Mouse (Mus musculus) thymus, adult 2 months (tissue): ENCODE measurements around the gene Spns1.

ENCODE experiments used
- CTCF ChIP-seq: fragments of 200-500 bp; IDR thresholded peaks from 2 replicates; pipeline ENCODE4 v1.5.1; 2012; ENCODE audit warnings: mild to moderate bottlenecking, control low read depth, low read length, moderate library complexity, borderline replicate concordance; ENCODE audit not compliant: control insufficient read depth, poor library complexity, insufficient read depth; ENCODE audit errors: extremely low read depth
- POLR2A ChIP-seq: fragments of 200-500 bp; IDR thresholded peaks from 2 replicates; pipeline ENCODE4 v1.6.1; 2012; ENCODE audit warnings: mild to moderate bottlenecking, low read length, control low read depth, moderate library complexity; ENCODE audit not compliant: control insufficient read depth, poor library complexity, insufficient read depth; ENCODE audit errors: extremely low read depth

GRCm38 (mm10) chr7:126417606-126418005, 40.4 kb upstream of the Spns1 start:
- no peak for TF ChIP-seq POLR2A
- no peak for TF ChIP-seq CTCF
